Mouse (Mus musculus): Measurements from ENCODE around the gene Synpr. TPM values are rescaled to one million over a fixed set of nuclear protein-coding genes. Genes with fewer than 3 reads are reported as not detected.
A peak's percentile ranks its signal among the peaks of the same experiment; 100 is the strongest.
"Not testable (repeated sequence)": the region's sequence is repeated elsewhere in the genome, so short reads cannot be mapped to it uniquely, and the experiment has no call there.

Synpr gene
- 9.5 and 10.7 TPM in 2 replicates for polyA plus RNA-seq (2014; fragmentation: Nextera tagmentation; extraction: Ambion mirVana)

- Histone ChIP-seq H3K4me3 (ENCODE audit: low read depth, low read length) (peak within 1 kb of the TSS; percentile 30), H3K36me3 (ENCODE audit: control insufficient read depth, insufficient read depth, low read length) (no peaks in the 10 kb centered on the region), H3K4me2 (ENCODE audit: low read depth) (peak within 1 kb of the TSS; percentile 62), H3K27me3 (ENCODE audit: control insufficient read depth, insufficient read depth, low read length) (no peaks in the 10 kb centered on the region), H3K9me3 (ENCODE audit: control insufficient read depth, low read length) (no peaks in the 10 kb centered on the region), H3K9ac (ENCODE audit: low read length) (peak within 1 kb of the TSS; percentile 35), H3K27ac (ENCODE audit: low read depth, low read length) (no peak within 1 kb of the TSS), H3K4me1 (ENCODE audit: control insufficient read depth, insufficient read depth, low read length) (0 out of 2 replicates have a peak, but pooled peaks cover 2% of the 10 kb centered on the region)
- ATAC-seq (ENCODE audit: insufficient read depth, low FRiP score, low TSS enrichment) (peak; percentile 100), DNase-seq (ENCODE audit: low spot score) (peak; percentile 89)
- 6% methylated on average over 27 of the region's 27 CpGs for WGBS
Measured at GRCm38 (mm10) chr14:13284091-13284844, at the start of gene Synpr. Synpr (plus strand) TSS chr14:13284780.

DNA sequence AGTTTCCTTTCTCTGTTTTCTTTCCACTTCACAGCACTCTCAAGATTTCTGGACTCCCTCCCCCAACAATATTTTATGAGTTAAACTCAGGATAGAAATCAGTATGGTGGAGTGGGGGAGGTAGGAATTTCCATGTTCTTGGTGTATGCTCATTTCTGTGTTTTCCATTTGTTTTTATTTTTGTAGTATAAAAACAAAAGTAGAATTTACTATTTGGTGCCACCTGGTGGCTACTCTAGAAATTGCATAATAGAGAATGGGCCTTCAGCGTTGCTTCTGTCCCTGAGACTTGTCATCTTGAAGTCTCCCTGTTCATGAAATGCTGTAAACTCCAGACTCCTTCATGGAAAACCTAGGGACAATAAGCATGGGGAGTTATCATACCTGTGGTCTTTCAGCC is 47.7 kb upstream of the Synpr start:
- peak; percentile 28 for DNase-seq (ENCODE audit: low spot score)
- 6% methylated on average over 1 of the region's 1 CpGs for WGBS
- no peak overlapping the region for H3K9ac ChIP-seq (ENCODE audit: low read length)
- H3K9me3 ChIP-seq (ENCODE audit: control insufficient read depth, low read length) = no peaks in the 10 kb centered on the region
- H3K4me1 ChIP-seq (ENCODE audit: control insufficient read depth, insufficient read depth, low read length) = no peaks in the 10 kb centered on the region
- no peak overlapping the region for H3K4me3 ChIP-seq (ENCODE audit: low read depth, low read length)
- ATAC-seq (ENCODE audit: insufficient read depth, low FRiP score, low TSS enrichment) = no peak
- no peak overlapping the region for H3K4me2 ChIP-seq (ENCODE audit: low read depth)
- no peak overlapping the region for H3K27ac ChIP-seq (ENCODE audit: low read depth, low read length)
- no peaks in the 10 kb centered on the region for H3K27me3 ChIP-seq (ENCODE audit: control insufficient read depth, insufficient read depth, low read length)
- no peaks in the 10 kb centered on the region for H3K36me3 ChIP-seq (ENCODE audit: control insufficient read depth, insufficient read depth, low read length)

GRCm38 (mm10) chr14:13247431-13247830 is 37.1 kb upstream of the Synpr start:
- DNase-seq (ENCODE audit: low spot score) (no peak), ATAC-seq (ENCODE audit: insufficient read depth, low FRiP score, low TSS enrichment) (no peak)
- H3K4me1 ChIP-seq (ENCODE audit: control insufficient read depth, insufficient read depth, low read length) = no peaks in the 10 kb centered on the region
- no peaks in the 10 kb centered on the region for H3K9me3 ChIP-seq (ENCODE audit: control insufficient read depth, low read length)
- no peaks in the 10 kb centered on the region for H3K36me3 ChIP-seq (ENCODE audit: control insufficient read depth, insufficient read depth, low read length)
- H3K27ac ChIP-seq (ENCODE audit: low read depth, low read length) = no peak overlapping the region
- no peak overlapping the region for H3K9ac ChIP-seq (ENCODE audit: low read length)
- H3K4me2 ChIP-seq (ENCODE audit: low read depth) = no peak overlapping the region
- H3K4me3 ChIP-seq (ENCODE audit: low read depth, low read length) = no peak overlapping the region
- H3K27me3 ChIP-seq (ENCODE audit: control insufficient read depth, insufficient read depth, low read length) = no peaks in the 10 kb centered on the region
- WGBS = 73% methylated on average over 4 of the region's 4 CpGs

DNA sequence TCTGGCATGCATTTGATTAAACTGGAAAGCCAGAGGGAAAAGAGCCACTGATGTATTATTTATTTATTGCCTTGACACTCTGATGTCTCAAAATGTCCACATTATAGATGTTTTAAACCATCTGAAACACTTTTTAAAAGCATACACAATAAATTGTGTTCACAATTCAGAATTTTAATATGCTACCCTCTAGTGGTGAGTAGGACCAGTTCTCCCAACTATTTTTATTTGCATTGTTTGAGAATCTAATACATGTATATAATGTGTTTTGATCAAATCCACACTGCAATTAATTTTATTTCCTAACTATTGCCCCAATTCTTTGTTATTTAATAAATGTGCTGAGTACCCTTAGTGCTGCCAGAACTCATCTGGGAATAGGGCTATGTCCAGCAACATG is 35.2 kb upstream of the Synpr start:
- no peaks in the 10 kb centered on the region for H3K27me3 ChIP-seq (ENCODE audit: control insufficient read depth, insufficient read depth, low read length)
- H3K36me3 ChIP-seq (ENCODE audit: control insufficient read depth, insufficient read depth, low read length) = no peaks in the 10 kb centered on the region
- no peak for ATAC-seq (ENCODE audit: insufficient read depth, low FRiP score, low TSS enrichment)
- no peak overlapping the region for H3K27ac ChIP-seq (ENCODE audit: low read depth, low read length)
- H3K4me1 ChIP-seq (ENCODE audit: control insufficient read depth, insufficient read depth, low read length) = no peaks in the 10 kb centered on the region
- H3K9me3 ChIP-seq (ENCODE audit: control insufficient read depth, low read length) = no peaks in the 10 kb centered on the region
- no peak overlapping the region for H3K4me3 ChIP-seq (ENCODE audit: low read depth, low read length)
- DNase-seq (ENCODE audit: low spot score) = no peak
- H3K9ac ChIP-seq (ENCODE audit: low read length) = no peak overlapping the region
- no peak overlapping the region for H3K4me2 ChIP-seq (ENCODE audit: low read depth)

DNA sequence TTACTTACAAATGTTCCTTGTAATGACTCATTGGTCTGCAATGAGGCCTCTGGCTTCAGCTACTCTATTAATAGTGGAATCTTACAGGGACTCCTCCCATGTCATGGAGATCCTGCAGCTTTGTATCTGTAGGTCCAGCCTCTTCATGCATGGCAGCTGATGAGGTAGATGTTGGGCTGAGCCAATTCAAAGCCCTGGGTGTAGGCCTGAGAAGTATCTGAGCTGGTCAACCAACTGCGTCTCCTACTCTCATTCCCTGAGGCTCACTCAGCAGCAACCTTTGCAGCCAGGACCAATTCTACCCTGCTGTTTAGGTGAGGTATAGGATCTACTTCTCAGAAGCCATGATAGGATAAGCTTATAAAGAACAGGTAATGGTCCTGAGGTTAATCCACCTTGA is 32.0 kb upstream of the Synpr start:
- Histone ChIP-seq H3K4me3 (ENCODE audit: low read depth, low read length) (no peak overlapping the region), H3K4me1 (ENCODE audit: control insufficient read depth, insufficient read depth, low read length) (no peaks in the 10 kb centered on the region), H3K9me3 (ENCODE audit: control insufficient read depth, low read length) (no peaks in the 10 kb centered on the region), H3K4me2 (ENCODE audit: low read depth) (no peak overlapping the region), H3K36me3 (ENCODE audit: control insufficient read depth, insufficient read depth, low read length) (no peaks in the 10 kb centered on the region), H3K27me3 (ENCODE audit: control insufficient read depth, insufficient read depth, low read length) (no peaks in the 10 kb centered on the region), H3K9ac (ENCODE audit: low read length) (no peak overlapping the region), H3K27ac (ENCODE audit: low read depth, low read length) (no peak overlapping the region)
- DNase-seq (ENCODE audit: low spot score) (no peak), ATAC-seq (ENCODE audit: insufficient read depth, low FRiP score, low TSS enrichment) (no peak)
- WGBS = 85% methylated on average over 1 of the region's 1 CpGs

- not testable (repeated sequence) for H3K36me3 ChIP-seq (ENCODE audit: control insufficient read depth, insufficient read depth, low read length); DNase-seq (ENCODE audit: low spot score); H3K9ac ChIP-seq (ENCODE audit: low read length); H3K4me2 ChIP-seq (ENCODE audit: low read depth); H3K27ac ChIP-seq (ENCODE audit: low read depth, low read length); H3K4me3 ChIP-seq (ENCODE audit: low read depth, low read length); H3K9me3 ChIP-seq (ENCODE audit: control insufficient read depth, low read length); ATAC-seq (ENCODE audit: insufficient read depth, low FRiP score, low TSS enrichment); H3K4me1 ChIP-seq (ENCODE audit: control insufficient read depth, insufficient read depth, low read length); H3K27me3 ChIP-seq (ENCODE audit: control insufficient read depth, insufficient read depth, low read length)
- WGBS = 77% methylated on average over 2 of the region's 2 CpGs
Measured at GRCm38 (mm10) chr14:13254741-13255140, 29.8 kb upstream of the Synpr start.

DNA sequence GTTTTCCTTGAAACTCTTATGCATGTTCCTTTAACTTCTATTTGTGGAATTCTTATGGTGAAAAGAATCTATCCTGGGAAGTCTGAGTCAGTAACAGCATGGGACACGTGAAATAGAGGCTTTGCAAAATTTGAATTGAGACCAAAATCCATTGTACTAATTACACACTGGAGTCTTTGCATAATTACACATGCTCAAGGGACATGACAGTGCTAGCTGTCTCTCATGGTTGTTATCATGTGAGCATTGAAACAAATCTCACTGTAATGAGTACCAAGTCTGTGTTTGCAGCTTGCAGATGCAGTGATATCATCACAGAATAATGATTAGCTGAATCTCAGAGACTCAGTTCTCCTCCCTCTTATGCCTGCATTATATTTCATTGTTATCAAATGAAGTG is 22.2 kb upstream of the Synpr start:
- H3K4me2 ChIP-seq (ENCODE audit: low read depth) = no peak overlapping the region
- H3K9ac ChIP-seq (ENCODE audit: low read length) = no peak overlapping the region
- no peaks in the 10 kb centered on the region for H3K36me3 ChIP-seq (ENCODE audit: control insufficient read depth, insufficient read depth, low read length)
- H3K27me3 ChIP-seq (ENCODE audit: control insufficient read depth, insufficient read depth, low read length) = no peaks in the 10 kb centered on the region
- ATAC-seq (ENCODE audit: insufficient read depth, low FRiP score, low TSS enrichment) (no peak), DNase-seq (ENCODE audit: low spot score) (no peak)
- H3K4me1 ChIP-seq (ENCODE audit: control insufficient read depth, insufficient read depth, low read length) = no peaks in the 10 kb centered on the region
- no peak overlapping the region for H3K4me3 ChIP-seq (ENCODE audit: low read depth, low read length)
- no peaks in the 10 kb centered on the region for H3K9me3 ChIP-seq (ENCODE audit: control insufficient read depth, low read length)
- 55% methylated on average over 1 of the region's 1 CpGs for WGBS
- H3K27ac ChIP-seq (ENCODE audit: low read depth, low read length) = no peak overlapping the region

DNA sequence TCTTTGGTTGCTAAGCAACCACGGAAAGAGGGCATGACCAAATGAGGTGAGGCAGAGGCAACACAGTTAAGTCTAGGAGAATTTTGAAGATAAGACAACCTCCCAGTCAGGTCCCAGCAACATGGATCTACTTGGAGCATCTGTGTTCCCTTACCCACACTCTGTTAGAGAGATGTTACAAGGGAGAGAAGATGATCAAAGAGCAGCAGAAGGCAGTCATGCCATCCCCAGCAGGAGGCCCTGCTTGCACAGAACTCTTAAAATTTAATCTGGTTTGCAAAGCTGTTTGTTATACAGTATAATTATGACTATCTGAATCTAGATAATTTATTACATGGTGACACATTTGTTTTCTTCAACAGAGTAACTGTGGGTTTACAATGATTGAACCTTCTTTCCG is 18.2 kb upstream of the Synpr start:
- ATAC-seq (ENCODE audit: insufficient read depth, low FRiP score, low TSS enrichment) (no peak), DNase-seq (ENCODE audit: low spot score) (no peak)
- Histone ChIP-seq H3K9ac (ENCODE audit: low read length) (no peak overlapping the region), H3K4me2 (ENCODE audit: low read depth) (no peak overlapping the region), H3K27ac (ENCODE audit: low read depth, low read length) (no peak overlapping the region), H3K36me3 (ENCODE audit: control insufficient read depth, insufficient read depth, low read length) (no peaks in the 10 kb centered on the region), H3K9me3 (ENCODE audit: control insufficient read depth, low read length) (no peaks in the 10 kb centered on the region), H3K27me3 (ENCODE audit: control insufficient read depth, insufficient read depth, low read length) (no peaks in the 10 kb centered on the region), H3K4me3 (ENCODE audit: low read depth, low read length) (no peak overlapping the region), H3K4me1 (ENCODE audit: control insufficient read depth, insufficient read depth, low read length) (no peaks in the 10 kb centered on the region)
- 76% methylated on average over 2 of the region's 2 CpGs for WGBS

GRCm38 (mm10) chr14:13267181-13267580 is 17.4 kb upstream of the Synpr start:
- 87% methylated on average over 4 of the region's 4 CpGs for WGBS
- ATAC-seq (ENCODE audit: insufficient read depth, low FRiP score, low TSS enrichment) = no peak
- H3K9me3 ChIP-seq (ENCODE audit: control insufficient read depth, low read length) = no peaks in the 10 kb centered on the region

More at GRCm38 (mm10) chr14:13267181-13267580, 17.4 kb upstream of the Synpr start:
- H3K27me3 ChIP-seq (ENCODE audit: control insufficient read depth, insufficient read depth, low read length) = no peaks in the 10 kb centered on the region
- H3K36me3 ChIP-seq (ENCODE audit: control insufficient read depth, insufficient read depth, low read length) = no peaks in the 10 kb centered on the region
- H3K27ac ChIP-seq (ENCODE audit: low read depth, low read length) = no peak overlapping the region
- H3K4me3 ChIP-seq (ENCODE audit: low read depth, low read length) = no peak overlapping the region
- DNase-seq (ENCODE audit: low spot score) = no peak
- no peaks in the 10 kb centered on the region for H3K4me1 ChIP-seq (ENCODE audit: control insufficient read depth, insufficient read depth, low read length)
- no peak overlapping the region for H3K9ac ChIP-seq (ENCODE audit: low read length)
- no peak overlapping the region for H3K4me2 ChIP-seq (ENCODE audit: low read depth)

Measured in neural tube, embryonic 11.5 days (tissue).